Mouse (Mus musculus): ENCODE measurements around the gene Osbpl6.

Osbpl6 gene

GRCm38 (mm10) chr2:76406151-76406936 is at the start of gene Osbpl6:
TSS of gene Osbpl6 (plus strand) at chr2:76406508.
- peak; percentile 47 to 60 for DNase-seq (ENCODE audit: low spot score in 2 of 2)

DNA sequence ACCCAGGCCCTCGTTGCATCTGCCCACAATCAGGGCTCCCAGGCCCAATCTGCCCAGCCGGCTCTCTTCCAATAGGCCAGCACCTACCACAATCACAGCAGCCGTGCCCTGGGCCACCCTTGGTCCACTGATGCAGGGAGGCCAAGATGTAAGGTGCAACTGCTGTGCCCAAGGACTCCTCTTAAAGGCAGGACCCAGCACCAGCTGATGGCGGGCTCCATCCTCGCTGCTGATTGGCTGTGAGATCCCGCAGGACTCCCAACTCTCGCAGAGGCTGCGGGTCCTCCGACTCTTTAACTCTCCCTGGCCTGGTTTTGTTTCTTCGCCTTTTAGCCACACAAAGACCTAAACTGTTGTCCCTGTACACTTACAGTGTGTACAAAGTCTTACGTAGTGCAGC is 46.1 kb upstream of the Osbpl6 start, which contains the start of gene Cyct:
Gene Cyct (minus strand): TSS at position 225 of the 400 bp plus-strand sequence.
- no peak for DNase-seq (ENCODE audit: low spot score in 2 of 2)

GRCm38 (mm10) chr2:76362111-76362510 is 44.2 kb upstream of the Osbpl6 start:
- no peak for DNase-seq (ENCODE audit: low spot score in 2 of 2)

DNA sequence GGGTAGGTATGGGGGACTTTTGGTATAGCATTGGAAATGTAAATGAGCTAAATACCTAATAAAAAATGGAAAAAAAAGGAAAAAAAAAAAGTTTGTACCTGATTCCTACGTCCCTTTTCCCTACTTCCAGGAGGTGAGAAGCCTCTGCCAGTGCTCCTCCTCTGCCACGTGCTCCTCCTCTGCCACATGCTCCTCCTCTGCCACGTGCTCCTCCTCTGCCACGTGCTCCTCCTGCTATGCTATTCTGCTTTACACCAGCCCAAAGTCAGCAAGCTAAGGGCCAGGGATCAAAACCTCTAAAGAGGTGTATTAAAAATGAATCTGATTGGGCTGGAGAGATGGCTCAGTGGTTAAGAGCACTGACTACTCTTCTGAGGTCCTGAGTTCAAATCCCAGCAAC is 40.5 kb upstream of the Osbpl6 start:
- no peak for DNase-seq (ENCODE audit: low spot score in 2 of 2)

DNA sequence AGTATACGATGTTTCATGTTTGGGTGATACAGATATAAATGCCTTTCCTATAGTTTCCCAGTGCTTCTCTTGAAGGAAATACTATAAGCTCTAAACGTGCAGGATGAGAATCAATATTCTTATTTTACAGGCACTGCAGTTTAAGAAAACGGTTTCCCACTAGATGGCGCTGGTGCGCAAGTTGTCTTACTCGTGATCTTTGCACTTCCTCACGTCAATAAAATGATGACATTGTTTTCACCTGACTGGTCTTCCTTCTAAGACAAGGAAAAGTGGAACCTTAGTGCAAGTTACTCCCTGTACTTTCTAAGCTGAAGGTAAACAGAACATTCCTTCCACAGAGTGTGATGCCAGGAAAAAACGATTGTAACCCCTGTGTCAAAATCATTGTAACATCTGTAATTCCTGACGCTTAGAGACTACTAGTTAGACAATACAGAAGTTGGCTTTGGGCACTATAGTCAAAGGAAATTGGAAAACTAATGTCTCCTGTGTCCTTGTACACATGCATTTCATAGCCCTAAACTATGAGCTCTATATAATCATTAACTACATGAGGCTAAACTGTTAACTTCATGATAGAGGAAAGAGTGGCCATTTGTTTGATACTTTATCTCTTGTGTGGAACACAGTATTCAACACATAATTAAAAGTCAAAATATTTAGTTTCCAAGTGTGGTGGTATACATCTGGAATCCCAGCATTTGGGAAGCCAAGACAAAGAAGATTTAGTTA is 39.0 kb upstream of the Osbpl6 start:
- DNase-seq (ENCODE audit: low spot score in 2 of 2), result peak; percentile 69 to 75

- no peak for DNase-seq (ENCODE audit: low spot score in 2 of 2)
Observed at GRCm38 (mm10) chr2:76368861-76369660, 37.2 kb upstream of the Osbpl6 start.

GRCm38 (mm10) chr2:76369821-76370655 is 36.3 kb upstream of the Osbpl6 start, which contains the start of gene Rbm45:
TSS of gene Rbm45 (plus strand) at chr2:76369984.
- DNase-seq (ENCODE audit: low spot score in 2 of 2), result peak; percentile 79 to 85

DNA sequence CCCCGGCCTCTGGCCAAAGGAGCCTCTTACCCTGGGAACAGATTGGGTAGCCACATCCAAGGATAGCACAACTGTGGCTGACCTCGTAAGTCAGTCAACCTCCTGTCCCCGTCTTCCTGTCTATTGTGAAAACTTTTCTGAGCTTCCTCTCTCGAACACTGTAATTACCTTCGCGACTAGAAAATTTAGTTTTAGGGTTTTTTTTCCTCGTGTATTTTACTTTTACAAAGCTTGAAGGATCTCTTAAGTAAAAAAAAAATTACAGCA is 35.7 kb upstream of the Osbpl6 start:
- no peak for DNase-seq (ENCODE audit: low spot score in 2 of 2)

DNA sequence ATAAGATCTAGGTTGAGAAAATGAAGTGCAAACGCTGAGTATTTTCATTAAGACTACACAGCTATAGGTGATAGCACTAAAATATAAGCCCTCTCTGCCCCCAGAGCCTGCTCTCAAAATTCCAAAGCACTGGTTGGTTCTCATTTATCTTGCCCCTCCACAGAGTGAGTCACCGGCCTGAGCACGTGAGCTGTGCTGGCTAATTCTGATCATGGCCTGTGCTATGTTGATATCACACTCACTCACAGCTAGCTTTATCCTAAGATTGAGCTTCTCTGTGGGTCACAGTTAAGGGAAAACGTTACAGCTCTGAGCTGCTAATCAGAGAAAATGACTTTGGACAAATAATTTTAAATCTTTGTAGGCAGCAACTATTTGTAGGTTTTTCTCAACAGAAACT is 34.1 kb upstream of the Osbpl6 start:
- no peak for DNase-seq (ENCODE audit: low spot score in 2 of 2)

GRCm38 (mm10) chr2:76374544-76375206 is 31.6 kb upstream of the Osbpl6 start:
- no peak for DNase-seq (ENCODE audit: low spot score in 2 of 2)

GRCm38 (mm10) chr2:76378646-76379045 is 27.7 kb upstream of the Osbpl6 start:
- no peak for DNase-seq (ENCODE audit: low spot score in 2 of 2)

- no peak for DNase-seq (ENCODE audit: low spot score in 2 of 2)
Observed at GRCm38 (mm10) chr2:76386531-76386930, 19.8 kb upstream of the Osbpl6 start.

GRCm38 (mm10) chr2:76400178-76400577 is 6.1 kb upstream of the Osbpl6 start:
- DNase-seq (ENCODE audit: low spot score in 2 of 2), result no peak

DNA sequence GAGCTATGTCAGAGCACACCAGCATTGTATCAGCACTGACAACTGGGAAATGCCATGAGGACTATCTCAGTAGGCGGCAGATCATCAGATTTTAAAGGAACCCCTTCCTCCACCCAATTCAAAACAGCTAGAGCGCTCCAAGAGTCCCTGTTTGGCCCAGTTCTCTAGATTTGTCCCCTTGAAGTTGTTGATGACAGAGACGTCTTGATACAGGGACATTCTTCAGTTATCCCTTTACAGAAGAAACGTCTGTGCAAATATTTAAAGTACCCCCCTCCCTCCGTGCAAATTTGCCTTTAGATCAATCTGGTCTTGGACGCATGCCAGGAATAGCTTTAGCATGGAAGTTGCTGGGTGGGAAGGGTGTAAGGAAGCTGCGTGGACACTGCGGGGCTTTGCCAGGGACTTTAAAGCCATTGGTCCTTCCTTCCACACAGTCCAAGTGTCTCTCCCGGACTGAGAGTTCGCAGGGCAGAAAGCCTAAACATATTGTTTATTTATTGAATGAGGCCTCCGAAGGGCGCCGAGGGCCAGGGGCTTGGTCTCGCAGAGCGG is 635 bp upstream of the Osbpl6 start:
- DNase-seq (ENCODE audit: low spot score in 2 of 2), result peak in 1 of 2 experiments; percentile 20

DNA sequence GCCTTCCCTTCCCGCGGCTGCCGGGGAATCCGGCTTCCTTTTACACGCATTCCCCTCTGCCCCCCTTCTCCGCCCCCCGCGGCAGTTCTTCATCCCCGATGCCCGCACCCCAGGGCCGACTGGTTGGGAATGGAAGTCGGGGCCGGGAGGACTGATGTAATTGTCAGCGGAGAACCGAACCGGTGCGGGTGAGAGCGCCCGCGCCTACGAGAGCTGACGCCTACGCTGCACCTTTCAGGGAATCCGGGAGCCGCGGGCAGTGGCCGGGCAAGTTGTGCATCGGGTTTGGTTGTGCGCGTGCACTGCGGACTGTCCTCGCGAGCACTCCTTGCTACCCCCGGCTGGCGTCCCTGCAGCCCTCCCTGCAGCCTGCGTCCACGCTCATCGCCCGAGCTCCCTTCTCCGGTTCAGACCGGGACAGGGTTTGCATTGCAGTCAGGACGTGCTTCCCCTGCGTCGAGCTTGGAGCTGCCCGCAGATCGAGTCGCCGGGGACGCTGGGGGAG is 681 bp downstream of the Osbpl6 start:
- peak; percentile 46 to 55 for DNase-seq (ENCODE audit: low spot score in 2 of 2)

GRCm38 (mm10) chr2:76409526-76409925 is 3.2 kb downstream of the Osbpl6 start:
- DNase-seq (ENCODE audit: low spot score in 2 of 2), result no peak

- DNase-seq (ENCODE audit: low spot score in 2 of 2), result no peak
Observed at GRCm38 (mm10) chr2:76409986-76410385, 3.7 kb downstream of the Osbpl6 start.

DNA sequence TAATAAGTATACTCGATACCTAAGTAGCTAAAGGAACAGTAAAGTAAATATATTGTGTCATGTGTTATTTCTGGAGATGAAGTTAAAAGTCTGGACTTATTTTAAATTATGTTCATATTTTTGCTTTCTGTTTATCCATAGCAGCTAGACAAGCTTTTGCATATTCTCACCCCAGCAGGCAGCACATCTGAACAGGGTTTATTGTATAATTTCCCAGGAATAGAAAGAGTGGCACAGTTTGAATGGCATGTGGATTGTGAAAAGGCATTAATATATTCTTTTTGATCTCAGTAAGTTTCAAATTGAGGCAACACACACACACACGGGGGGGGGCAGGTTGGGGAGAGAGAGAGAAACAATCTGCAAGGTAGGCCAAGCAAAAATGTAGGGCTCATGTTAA is 6.6 kb downstream of the Osbpl6 start:
- no peak for DNase-seq (ENCODE audit: low spot score in 2 of 2)

GRCm38 (mm10) chr2:76417446-76418141 is 11.3 kb downstream of the Osbpl6 start:
- DNase-seq (ENCODE audit: low spot score in 2 of 2), result no peak

DNA sequence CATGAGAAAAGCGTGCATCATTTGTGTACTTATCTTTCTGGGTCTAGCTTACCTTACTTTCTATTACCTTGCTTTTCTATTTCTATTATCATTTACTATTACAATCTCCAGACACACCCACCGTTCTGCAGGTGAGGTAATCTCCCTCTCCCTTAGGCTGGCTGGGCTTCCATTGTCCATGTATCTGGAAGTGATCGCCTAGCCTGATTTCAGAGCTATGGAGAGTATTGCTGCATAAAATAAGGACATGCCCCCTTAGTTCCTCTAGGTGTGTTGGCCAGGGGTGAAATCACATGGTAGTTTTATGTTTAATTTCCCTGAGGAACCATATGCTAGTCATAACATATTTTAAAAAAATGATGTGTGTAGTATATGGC is 11.8 kb downstream of the Osbpl6 start:
- no peak for DNase-seq (ENCODE audit: low spot score in 2 of 2)
